ENCODE assay signal across 8 mouse cellular contexts in genomic region chr2:170060066-170060465, GRCm38 (mm10).
DNase-seq lines count a peak whose midpoint lies in the region; ATAC-seq and TF ChIP-seq lines count a peak whose summit lies in the region.

No protein-coding gene starts in this region.

- H3K9me3 ChIP-seq in kidney, embryonic 15.5 days (replicated peaks), result no peaks in the 10 kb centered on the region; the same call in 1 of the 2 replicates
- no peaks in the 10 kb centered on the region for H3K9me3 ChIP-seq in neural tube, embryonic 15.5 days (replicated peaks)

- H3K27ac ChIP-seq in kidney, embryonic 15.5 days, result no peak overlapping the region
- H3K27ac ChIP-seq in bone marrow macrophage, adult 2 months (ENCODE audit: insufficient read depth, low read depth, low read length), result no peak overlapping the region
- no peak overlapping the region for H3K27ac ChIP-seq in neural tube, embryonic 15.5 days (replicated peaks)

- no peak overlapping the region for H3K9ac ChIP-seq in kidney, embryonic 15.5 days
- no peak overlapping the region for H3K9ac ChIP-seq in neural tube, embryonic 15.5 days (replicated peaks)

- no peaks in the 10 kb centered on the region for H3K36me3 ChIP-seq in kidney, embryonic 15.5 days
- H3K36me3 ChIP-seq in neural tube, embryonic 15.5 days, result no peaks in the 10 kb centered on the region

- 69% methylated on average over 4 of the region's 4 CpGs for WGBS in kidney, embryonic 15.5 days
- 70% methylated on average over 4 of the region's 4 CpGs for WGBS in neural tube, embryonic 15.5 days

- DNase-seq in CD4-positive, CD25-positive, alpha-beta regulatory T cell, adult 2 months (ENCODE audit: low read depth, low spot score), result peak; percentile 58
- peak; percentile 13 for DNase-seq in kidney, adult 11 months
- DNase-seq in lung, postnatal 10 days, result peak; percentile 31
- DNase-seq in urinary bladder, postnatal 10 days (ENCODE audit: low spot score), result no peak

- no peaks in the 10 kb centered on the region for H3K27me3 ChIP-seq in kidney, embryonic 15.5 days
- H3K27me3 ChIP-seq in neural tube, embryonic 15.5 days (replicated peaks), result no peaks in the 10 kb centered on the region

- H3K4me3 ChIP-seq in kidney, embryonic 15.5 days (replicated peaks), result no peak overlapping the region
- no peak overlapping the region for H3K4me3 ChIP-seq in bone marrow macrophage, adult 2 months (ENCODE audit: insufficient read depth, low read length)
- H3K4me3 ChIP-seq in neural tube, embryonic 15.5 days (replicated peaks), result no peak overlapping the region

- no peak for TF ChIP-seq POLR2A in bone marrow macrophage, adult 2 months (IDR thresholded peaks at IDR 0.05; ENCODE audit: borderline replicate concordance, low read depth, low read length)

- ATAC-seq in CD4-positive, CD25-positive, alpha-beta regulatory T cell, adult 4 months, result no peak
- ATAC-seq in kidney, embryonic 15.5 days (replicated peaks; ENCODE audit: low FRiP score), result no peak
- ATAC-seq in neural tube, embryonic 15.5 days (ENCODE audit: low FRiP score), result no peak

- no peak overlapping the region for H3K4me2 ChIP-seq in kidney, embryonic 15.5 days
- no peak overlapping the region for H3K4me2 ChIP-seq in neural tube, embryonic 15.5 days

- peak; percentile 84 for TF ChIP-seq CTCF in bone marrow macrophage, adult 2 months (IDR thresholded peaks at IDR 0.05; ENCODE audit: low read depth, low read length)

- H3K4me1 ChIP-seq in kidney, embryonic 15.5 days, result no peaks in the 10 kb centered on the region
- H3K4me1 ChIP-seq in bone marrow macrophage, adult 2 months (ENCODE audit: control insufficient read depth, insufficient read depth, low read length), result peaks cover 5% of the 10 kb centered on the region
- 0 out of 2 replicates have a peak, but pooled peaks cover 6% of the 10 kb centered on the region for H3K4me1 ChIP-seq in neural tube, embryonic 15.5 days
